Mouse (Mus musculus) forebrain, postnatal 0 days (tissue): ENCODE data around the gene Pard3. TPM values are rescaled to one million over a fixed set of nuclear protein-coding genes. Genes with fewer than 3 reads are reported as not detected.

Source experiments
- ATAC-seq: fragments of 200-750 bp; cut with Nextera tagmentation; 2 replicates; pipeline ENCODE4 v1.8.0; 2017; ENCODE audit warnings: mild to moderate bottlenecking, moderate library complexity
- DNase-seq: peaks from one replicate; pipeline ENCODE4 v3.0.0-alpha.2; 2015
- H3K27ac ChIP-seq: fragments of 300-500 bp; sonication (generic); 2 replicates; pipeline ENCODE4 v1.5.1; 2014; ENCODE audit warnings: low read depth, mild to moderate bottlenecking, antibody characterized with exemption, low read length, moderate library complexity, mixed read lengths
- H3K27me3 ChIP-seq: fragments of 300-500 bp; sonication (generic); 2 replicates; pipeline ENCODE4 v1.6.1; 2014; ENCODE audit warnings: mild to moderate bottlenecking, low read length, mixed read lengths; ENCODE audit not compliant: insufficient read depth
- H3K36me3 ChIP-seq: fragments of 300-500 bp; sonication (generic); 2 replicates; pipeline ENCODE4 v1.6.1; 2014; ENCODE audit warnings: mild to moderate bottlenecking, moderate library complexity; ENCODE audit not compliant: insufficient read depth
- H3K4me1 ChIP-seq: fragments of 300-500 bp; sonication (generic); 2 replicates; pipeline ENCODE4 v1.6.1; 2014; ENCODE audit warnings: antibody characterized with exemption; ENCODE audit not compliant: insufficient read depth
- H3K4me2 ChIP-seq: fragments of 300-500 bp; sonication (generic); 2 replicates; pipeline ENCODE4 v1.6.1; 2014; ENCODE audit warnings: low read depth, mild to moderate bottlenecking, moderate library complexity
- H3K4me3 ChIP-seq: fragments of 300-500 bp; sonication (generic); 2 replicates; pipeline ENCODE4 v1.5.1; 2014; ENCODE audit warnings: low read depth, low read length, mixed read lengths
- H3K9ac ChIP-seq: fragments of 300-500 bp; sonication (generic); 2 replicates; pipeline ENCODE4 v1.6.1; 2014; ENCODE audit warnings: mild to moderate bottlenecking
- H3K9me3 ChIP-seq: fragments of 300-500 bp; sonication (generic); 2 replicates; pipeline ENCODE4 v1.6.1; 2016; ENCODE audit warnings: low read length
- CTCF ChIP-seq: sonication (generic); IDR thresholded peaks from 2 replicates; pipeline ENCODE4 v1.5.1; 2016; ENCODE audit warnings: antibody characterized with exemption, control low read depth, low read depth
- WGBS: fragments of 180-500 bp; shearing (Covaris S2); extraction: QIAGEN DNeasy Blood & Tissue Kit; methylation state at CpG from one replicate; pipeline ENCODE4 v1.1.7; 2014; 5-methylcytosine and 5-hydroxymethylcytosine counted together
- polyA plus RNA-seq: library from polyadenylated mRNA; unstranded; fragments of >200 nt; fragmentation: Nextera tagmentation; extraction: Ambion mirVana; gene quantifications from 2 replicates; pipeline ENCODE4 v1.2.1, GENCODE M21; 2015
- total RNA-seq: library from RNA; depleted of rRNA; stranded (reverse); fragments of >200 nt; gene quantifications from 2 replicates; pipeline ENCODE4 v1.2.3, GENCODE M21; 2014

The Pard3 gene
- total and polyA plus RNA-seq, 2 experiments from 2014 or later: 11.4 to 31.0 TPM

GRCm38 (mm10) chr8:127261051-127261450, 197.4 kb downstream of the Pard3 start:
- WGBS: 96% methylated on average over 6 of the region's 6 CpGs
- Histone ChIP-seq H3K27ac (no peak overlapping the region), H3K9me3 (no peaks in the 10 kb centered on the region), H3K27me3 (no peaks in the 10 kb centered on the region), H3K4me2 (no peak overlapping the region), H3K36me3 (no peaks in the 10 kb centered on the region), H3K4me1 (no peaks in the 10 kb centered on the region), H3K4me3 (no peak overlapping the region), H3K9ac (no peak overlapping the region)
- no peak for ATAC-seq
- no peak for DNase-seq
- TF ChIP-seq CTCF: no peak

GRCm38 (mm10) chr8:127262026-127262425, 198.3 kb downstream of the Pard3 start:
- DNase-seq: no peak
- WGBS: 88% methylated on average over 7 of the region's 7 CpGs
- Histone ChIP-seq H3K36me3 (no peaks in the 10 kb centered on the region), H3K4me1 (0 out of 2 replicates have a peak, but pooled peaks cover 3% of the 10 kb centered on the region), H3K27ac (no peak overlapping the region), H3K27me3 (no peaks in the 10 kb centered on the region), H3K4me2 (no peak overlapping the region), H3K9ac (no peak overlapping the region), H3K9me3 (no peaks in the 10 kb centered on the region), H3K4me3 (no peak overlapping the region)
- no peak for ATAC-seq
- TF ChIP-seq CTCF: no peak

GRCm38 (mm10) chr8:127262436-127262835, 198.7 kb downstream of the Pard3 start:
- WGBS: 60% methylated on average over 3 of the region's 3 CpGs
- H3K9ac ChIP-seq: no peak overlapping the region
- no peak overlapping the region for H3K4me2 ChIP-seq
- H3K27ac ChIP-seq: no peak overlapping the region
- no peaks in the 10 kb centered on the region for H3K9me3 ChIP-seq
- TF ChIP-seq CTCF: no peak
- ATAC-seq (no peak), DNase-seq (no peak)
- 0 out of 2 replicates have a peak, but pooled peaks cover 5% of the 10 kb centered on the region for H3K4me1 ChIP-seq
- no peak overlapping the region for H3K4me3 ChIP-seq
- no peaks in the 10 kb centered on the region for H3K27me3 ChIP-seq
- no peaks in the 10 kb centered on the region for H3K36me3 ChIP-seq

GRCm38 (mm10) chr8:127262926-127263325, 199.2 kb downstream of the Pard3 start:
- DNase-seq: no peak
- Histone ChIP-seq H3K27me3 (no peaks in the 10 kb centered on the region), H3K27ac (no peak overlapping the region), H3K9me3 (no peaks in the 10 kb centered on the region), H3K36me3 (no peaks in the 10 kb centered on the region), H3K9ac (no peak overlapping the region), H3K4me2 (no peak overlapping the region), H3K4me1 (0 out of 2 replicates have a peak, but pooled peaks cover 5% of the 10 kb centered on the region), H3K4me3 (no peak overlapping the region)
- TF ChIP-seq CTCF: no peak
- no peak for ATAC-seq
- 80% methylated on average over 4 of the region's 4 CpGs for WGBS

GRCm38 (mm10) chr8:127263457-127263856, 199.8 kb downstream of the Pard3 start:
- no peak overlapping the region for H3K4me2 ChIP-seq
- TF ChIP-seq CTCF: no peak
- no peaks in the 10 kb centered on the region for H3K27me3 ChIP-seq
- DNase-seq (no peak), ATAC-seq (no peak)
- no peak overlapping the region for H3K27ac ChIP-seq
- no peaks in the 10 kb centered on the region for H3K9me3 ChIP-seq
- no peaks in the 10 kb centered on the region for H3K36me3 ChIP-seq
- 74% methylated on average over 5 of the region's 5 CpGs for WGBS
- H3K4me1 ChIP-seq: 0 out of 2 replicates have a peak, but pooled peaks cover 5% of the 10 kb centered on the region
- no peak overlapping the region for H3K9ac ChIP-seq
- no peak overlapping the region for H3K4me3 ChIP-seq

- no peak overlapping the region for H3K27ac ChIP-seq
- no peak for TF ChIP-seq CTCF
- no peak overlapping the region for H3K9ac ChIP-seq
- H3K4me3 ChIP-seq: no peak overlapping the region
- no peaks in the 10 kb centered on the region for H3K9me3 ChIP-seq
- H3K4me1 ChIP-seq: peaks cover 5% of the 10 kb centered on the region; the same call in 1 of the 2 replicates
- no peaks in the 10 kb centered on the region for H3K27me3 ChIP-seq
- DNase-seq (no peak), ATAC-seq (no peak)
- H3K4me2 ChIP-seq: no peak overlapping the region
- 88% methylated on average over 8 of the region's 8 CpGs for WGBS
- H3K36me3 ChIP-seq: no peaks in the 10 kb centered on the region
Measured at GRCm38 (mm10) chr8:127264691-127265470, 201.2 kb downstream of the Pard3 start.

GRCm38 (mm10) chr8:127266777-127267176, 203.1 kb downstream of the Pard3 start:
- no peaks in the 10 kb centered on the region for H3K9me3 ChIP-seq
- no peak overlapping the region for H3K27ac ChIP-seq
- H3K4me2 ChIP-seq: no peak overlapping the region
- H3K4me1 ChIP-seq: peaks cover 5% of the 10 kb centered on the region; the same call in 1 of the 2 replicates
- no peak for TF ChIP-seq CTCF
- H3K9ac ChIP-seq: no peak overlapping the region
- H3K27me3 ChIP-seq: no peaks in the 10 kb centered on the region
- H3K36me3 ChIP-seq: no peaks in the 10 kb centered on the region
- no peak overlapping the region for H3K4me3 ChIP-seq
- no peak for ATAC-seq
- DNase-seq: no peak
- WGBS: 13% methylated on average over 5 of the region's 5 CpGs
